Mouse (Mus musculus) hindbrain, embryonic 11.5 days (tissue): ENCODE measurements around the gene Gm21983. TPM values are rescaled to one million over a fixed set of nuclear protein-coding genes. Genes with fewer than 3 reads are reported as not detected.

Experiments used
- ATAC-seq: fragments of 200-750 bp; cut with Nextera tagmentation; 2 replicates; pipeline ENCODE4 v1.8.0; 2017; ENCODE audit warnings: mild to moderate bottlenecking, moderate TSS enrichment, moderate library complexity; ENCODE audit not compliant: low FRiP score
- DNase-seq: peaks from one replicate; pipeline ENCODE4 v3.0.0-alpha.2; 2015; ENCODE audit warnings: low spot score
- H3K27ac ChIP-seq: fragments of 300-500 bp; sonication (generic); 2 replicates; pipeline ENCODE4 v1.5.1; 2014; ENCODE audit warnings: mild to moderate bottlenecking, low read depth, low read length
- H3K27me3 ChIP-seq: fragments of 300-500 bp; sonication (generic); 2 replicates; pipeline ENCODE4 v1.6.1; 2014; ENCODE audit warnings: mild to moderate bottlenecking, low read length, moderate library complexity, mixed read lengths; ENCODE audit not compliant: control insufficient read depth, insufficient read depth
- H3K36me3 ChIP-seq: fragments of 300-500 bp; sonication (generic); 2 replicates; pipeline ENCODE4 v1.6.1; 2014; ENCODE audit warnings: mild to moderate bottlenecking, low read length, moderate library complexity, mixed read lengths; ENCODE audit not compliant: control insufficient read depth, insufficient read depth
- H3K4me1 ChIP-seq: fragments of 300-500 bp; sonication (generic); replicated peaks from 2 replicates; pipeline ENCODE4 v1.6.1; 2014; ENCODE audit warnings: low read length, mixed read lengths; ENCODE audit not compliant: control insufficient read depth, insufficient read depth
- H3K4me2 ChIP-seq: fragments of 300-500 bp; sonication (generic); replicated peaks from 2 replicates; pipeline ENCODE4 v1.6.1; 2014; ENCODE audit warnings: mild to moderate bottlenecking, low read depth, low read length
- H3K4me3 ChIP-seq: fragments of 300-500 bp; sonication (generic); 2 replicates; pipeline ENCODE4 v1.5.1; 2014; ENCODE audit warnings: low read depth, low read length
- H3K9ac ChIP-seq: fragments of 300-500 bp; sonication (generic); 2 replicates; pipeline ENCODE4 v1.6.1; 2014; ENCODE audit warnings: low read depth, low read length
- H3K9me3 ChIP-seq: fragments of 300-500 bp; sonication (generic); 2 replicates; pipeline ENCODE4 v1.6.1; 2016; ENCODE audit warnings: low read length; ENCODE audit not compliant: control insufficient read depth
- WGBS: fragments of 180-500 bp; shearing (Covaris S2); extraction: QIAGEN DNeasy Blood & Tissue Kit; methylation state at CpG from one replicate; pipeline ENCODE4 v1.1.7; 2014; 5-methylcytosine and 5-hydroxymethylcytosine counted together
- polyA plus RNA-seq: library from polyadenylated mRNA; unstranded; fragments of >200 nt; fragmentation: Nextera tagmentation; extraction: Ambion mirVana; gene quantifications from 2 replicates; pipeline ENCODE4 v1.2.1, GENCODE M21; 2014

Gene Gm21983
- polyA plus RNA-seq, 1 experiment from 2014 or later: not detected

GRCm38 (mm10) chr7:27219937-27220336 is 39.1 kb upstream of the Gm21983 start:
- 63% methylated on average over 11 of the region's 11 CpGs for WGBS

GRCm38 (mm10) chr7:27218586-27218985 is 37.7 kb upstream of the Gm21983 start:
- H3K4me1 ChIP-seq: no peaks in the 10 kb centered on the region
- no peaks in the 10 kb centered on the region; the same call in 1 of the 2 replicates for H3K36me3 ChIP-seq
- WGBS: 88% methylated on average over 7 of the region's 7 CpGs
- DNase-seq: no peak
- H3K9ac ChIP-seq: no peak overlapping the region
- no peaks in the 10 kb centered on the region for H3K27me3 ChIP-seq
- H3K4me2 ChIP-seq: no peak overlapping the region
- no peak overlapping the region for H3K27ac ChIP-seq
- no peak for ATAC-seq
- H3K4me3 ChIP-seq: no peak overlapping the region
- H3K9me3 ChIP-seq: no peaks in the 10 kb centered on the region

More at GRCm38 (mm10) chr7:27219937-27220336, 39.1 kb upstream of the Gm21983 start:
- Histone ChIP-seq H3K9me3 (no peaks in the 10 kb centered on the region), H3K4me2 (no peak overlapping the region), H3K4me3 (no peak overlapping the region), H3K27me3 (no peaks in the 10 kb centered on the region), H3K9ac (no peak overlapping the region), H3K4me1 (0 out of 2 replicates have a peak, but pooled peaks cover 3% of the 10 kb centered on the region), H3K27ac (no peak overlapping the region), H3K36me3 (no peaks in the 10 kb centered on the region)
- DNase-seq (no peak), ATAC-seq (no peak)

GRCm38 (mm10) chr7:27212626-27213025 is 31.7 kb upstream of the Gm21983 start:
- H3K27ac ChIP-seq: no peak overlapping the region
- H3K4me1 ChIP-seq: no peaks in the 10 kb centered on the region
- no peak overlapping the region for H3K4me3 ChIP-seq
- no peak overlapping the region for H3K9ac ChIP-seq
- H3K9me3 ChIP-seq: no peaks in the 10 kb centered on the region
- no peak for DNase-seq
- no peak for ATAC-seq
- peaks cover 6% of the 10 kb centered on the region for H3K36me3 ChIP-seq
- no peak overlapping the region for H3K4me2 ChIP-seq
- WGBS: 90% methylated on average over 2 of the region's 2 CpGs
- H3K27me3 ChIP-seq: no peaks in the 10 kb centered on the region

DNA sequence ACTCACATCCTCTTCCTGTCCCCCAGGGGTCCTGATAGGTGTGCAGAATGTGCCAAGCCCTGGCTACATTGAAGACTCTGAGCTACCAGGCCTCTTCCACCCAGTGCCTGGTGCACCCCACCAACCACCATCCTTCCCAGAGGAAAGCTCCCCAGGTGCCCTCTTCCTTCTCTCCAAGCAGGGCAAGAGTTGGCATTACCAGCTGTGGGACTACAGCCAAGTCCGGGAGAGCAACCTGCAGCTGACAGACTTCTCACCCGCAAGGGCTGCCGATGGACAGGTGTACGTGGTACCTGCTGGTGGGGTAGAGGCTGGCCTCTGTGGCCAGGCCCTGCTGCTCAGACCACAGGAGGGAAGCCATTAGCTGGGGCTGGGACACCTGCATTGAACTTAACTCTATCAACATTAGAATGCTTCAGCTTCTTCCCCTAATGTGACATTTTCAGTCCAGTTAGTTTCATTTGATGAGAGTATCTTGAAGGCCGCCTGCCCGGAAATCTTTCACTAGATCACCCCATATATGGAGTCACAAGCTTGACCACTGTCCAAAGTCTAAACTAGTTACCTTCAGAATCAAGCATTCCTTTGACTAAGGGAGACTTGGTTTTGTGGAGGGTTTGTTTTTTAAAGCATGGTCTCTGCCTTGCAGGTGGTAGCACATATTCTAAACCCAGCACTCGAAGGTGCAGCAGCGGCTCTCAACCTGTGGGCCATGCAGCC is 23.0 kb upstream of the Gm21983 start:
- H3K27ac ChIP-seq: no peak overlapping the region
- ATAC-seq (no peak), DNase-seq (no peak)
- 94% methylated on average over 8 of the region's 8 CpGs for WGBS
- no peak overlapping the region for H3K9ac ChIP-seq
- no peaks in the 10 kb centered on the region; the same call in 1 of the 2 replicates for H3K36me3 ChIP-seq
- no peaks in the 10 kb centered on the region for H3K4me1 ChIP-seq
- H3K4me3 ChIP-seq: no peak overlapping the region
- H3K9me3 ChIP-seq: no peaks in the 10 kb centered on the region
- no peak overlapping the region for H3K4me2 ChIP-seq
- H3K27me3 ChIP-seq: no peaks in the 10 kb centered on the region

- H3K4me2 ChIP-seq: no peak overlapping the region
- ATAC-seq (no peak), DNase-seq (no peak)
- WGBS: 92% methylated on average over 8 of the region's 8 CpGs
- H3K4me1 ChIP-seq: no peaks in the 10 kb centered on the region
- H3K4me3 ChIP-seq: no peak overlapping the region
- no peaks in the 10 kb centered on the region for H3K9me3 ChIP-seq
- H3K9ac ChIP-seq: no peak overlapping the region
- peaks cover 2% of the 10 kb centered on the region; the same call in 1 of the 2 replicates for H3K36me3 ChIP-seq
- no peak overlapping the region for H3K27ac ChIP-seq
- H3K27me3 ChIP-seq: no peaks in the 10 kb centered on the region
Measured at GRCm38 (mm10) chr7:27198779-27199178, 17.9 kb upstream of the Gm21983 start.

DNA sequence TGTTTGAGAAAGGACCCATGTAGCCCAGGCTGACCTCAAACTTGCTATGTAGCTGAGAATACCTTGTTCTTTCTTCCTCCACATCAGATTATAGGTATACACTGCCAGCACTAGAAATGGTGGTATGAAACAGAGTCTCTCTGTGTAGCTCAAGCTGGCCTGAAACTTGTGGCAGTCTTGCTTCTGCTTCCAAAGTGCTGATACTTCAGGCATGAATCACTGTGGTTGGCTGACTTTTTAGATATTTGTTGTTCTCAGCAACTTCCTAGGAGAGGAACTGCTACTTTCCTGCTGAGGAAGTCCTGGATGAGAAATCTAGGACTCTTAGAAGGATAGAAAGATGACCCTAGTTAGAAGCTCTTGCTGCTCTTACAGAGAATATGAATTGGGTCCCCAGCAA is 17.5 kb upstream of the Gm21983 start:
- no peak overlapping the region for H3K27ac ChIP-seq
- no peaks in the 10 kb centered on the region; the same call in 1 of the 2 replicates for H3K4me1 ChIP-seq
- no peak overlapping the region for H3K4me2 ChIP-seq
- no peak overlapping the region for H3K9ac ChIP-seq
- no peak for ATAC-seq
- H3K27me3 ChIP-seq: no peaks in the 10 kb centered on the region
- no peaks in the 10 kb centered on the region for H3K9me3 ChIP-seq
- H3K36me3 ChIP-seq: peaks cover 5% of the 10 kb centered on the region; the same call in 1 of the 2 replicates
- DNase-seq: no peak
- H3K4me3 ChIP-seq: no peak overlapping the region

- H3K27me3 ChIP-seq: no peaks in the 10 kb centered on the region
- DNase-seq (no peak), ATAC-seq (no peak)
- no peak overlapping the region for H3K9ac ChIP-seq
- H3K4me3 ChIP-seq: no peak overlapping the region
- WGBS: 92% methylated on average over 8 of the region's 8 CpGs
- no peaks in the 10 kb centered on the region; the same call in 1 of the 2 replicates for H3K4me1 ChIP-seq
- no peak overlapping the region for H3K4me2 ChIP-seq
- H3K9me3 ChIP-seq: no peaks in the 10 kb centered on the region
- peaks cover 5% of the 10 kb centered on the region; the same call in 1 of the 2 replicates for H3K36me3 ChIP-seq
- no peak overlapping the region for H3K27ac ChIP-seq
Measured at GRCm38 (mm10) chr7:27197634-27198033, 16.7 kb upstream of the Gm21983 start.

DNA sequence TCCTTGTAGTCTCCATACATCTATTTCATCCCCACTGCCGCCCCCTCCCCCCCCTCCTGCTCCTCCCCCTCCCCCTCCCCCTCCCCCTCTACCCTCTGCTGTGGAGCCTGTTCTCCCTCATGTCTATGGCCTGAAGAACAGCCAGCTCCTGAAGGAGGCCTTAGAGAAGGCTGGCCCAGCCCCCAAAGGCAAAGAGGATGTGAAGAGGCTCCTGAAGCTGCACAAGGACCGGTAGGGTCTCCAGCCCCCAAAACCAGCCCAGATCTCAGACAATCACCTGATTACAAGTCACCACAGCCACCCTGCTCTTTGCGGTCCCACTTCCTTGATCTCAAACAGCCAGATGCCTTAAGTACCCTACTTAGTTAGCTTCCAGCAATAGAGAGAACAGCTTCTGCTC is 16.2 kb upstream of the Gm21983 start:
- Histone ChIP-seq H3K36me3 (peaks cover 9% of the 10 kb centered on the region; the same call in 1 of the 2 replicates), H3K27me3 (no peaks in the 10 kb centered on the region), H3K4me1 (no peaks in the 10 kb centered on the region; the same call in 1 of the 2 replicates), H3K4me3 (no peak overlapping the region), H3K9me3 (no peaks in the 10 kb centered on the region), H3K4me2 (no peak overlapping the region), H3K27ac (no peak overlapping the region), H3K9ac (no peak overlapping the region)
- 100% methylated on average over 3 of the region's 3 CpGs for WGBS
- no peak for DNase-seq
- no peak for ATAC-seq
